Mouse (Mus musculus): ENCODE results near the gene Chrna5.
"Not testable (repeated sequence)": the region's sequence is repeated elsewhere in the genome, so short reads cannot be mapped to it uniquely, and the experiment has no call there.

Gene Chrna5

GRCm38 (mm10) chr9:54980674-54981073 is at the start of gene Chrna5:
Chrna5 (plus strand) TSS chr9:54980880.
- no peak for DNase-seq

DNA sequence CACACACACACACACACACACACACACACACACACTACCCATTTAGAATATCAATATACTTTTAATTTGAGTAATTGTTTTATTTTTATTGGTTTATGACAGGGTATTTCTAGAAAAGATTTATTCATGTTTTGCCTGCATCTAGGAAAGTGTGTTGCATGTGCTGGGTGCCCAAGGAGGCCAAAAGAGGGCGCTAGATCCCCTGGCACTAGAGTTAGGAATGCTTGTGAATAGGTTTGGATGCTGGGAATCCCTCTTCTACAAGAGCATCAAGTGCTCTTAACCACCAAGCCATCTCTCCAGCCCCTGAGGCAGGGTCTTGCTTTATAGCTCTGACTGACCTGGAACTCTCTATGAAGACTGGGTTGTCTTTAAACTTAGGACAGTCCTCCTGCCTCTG is 48.9 kb upstream of the Chrna5 start:
- no peak for DNase-seq

DNA sequence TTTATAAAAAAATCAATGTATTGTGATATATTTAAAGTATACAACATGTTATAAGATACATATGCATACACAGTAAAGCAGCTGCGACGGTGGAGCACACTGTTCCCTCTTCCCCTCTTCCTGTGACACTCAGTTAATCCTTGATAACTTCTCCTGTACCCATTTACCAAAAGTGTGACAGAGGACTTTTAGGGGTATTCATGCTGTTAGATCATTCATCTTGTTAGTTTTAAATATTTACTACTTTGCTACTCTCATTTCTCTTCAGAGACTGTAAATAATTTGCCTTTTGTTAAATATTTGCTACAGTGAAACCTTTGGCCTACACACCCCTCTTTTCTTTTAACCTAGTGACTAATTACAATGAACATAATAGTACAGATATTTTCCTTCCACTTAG is 48.3 kb upstream of the Chrna5 start:
- DNase-seq: no peak

DNA sequence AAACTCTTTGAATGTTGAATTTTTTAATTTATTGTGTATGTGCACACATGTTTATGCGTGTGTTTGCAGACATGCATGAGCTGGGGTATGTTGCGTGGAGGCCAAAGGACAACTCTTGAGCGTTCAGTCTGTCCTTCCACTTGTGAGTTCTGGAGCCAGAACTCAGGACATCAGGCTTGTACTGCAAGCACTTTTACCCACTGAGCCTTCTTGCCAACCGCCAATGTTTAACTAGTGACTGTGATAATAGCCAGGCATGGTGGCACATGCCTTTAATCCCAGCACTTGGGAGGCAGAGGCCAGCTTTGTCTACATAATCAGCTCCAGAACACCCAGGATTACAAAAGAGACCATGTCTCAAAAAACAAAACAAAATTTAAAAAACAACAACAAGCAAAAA is 38.6 kb upstream of the Chrna5 start:
- DNase-seq: no peak

DNA sequence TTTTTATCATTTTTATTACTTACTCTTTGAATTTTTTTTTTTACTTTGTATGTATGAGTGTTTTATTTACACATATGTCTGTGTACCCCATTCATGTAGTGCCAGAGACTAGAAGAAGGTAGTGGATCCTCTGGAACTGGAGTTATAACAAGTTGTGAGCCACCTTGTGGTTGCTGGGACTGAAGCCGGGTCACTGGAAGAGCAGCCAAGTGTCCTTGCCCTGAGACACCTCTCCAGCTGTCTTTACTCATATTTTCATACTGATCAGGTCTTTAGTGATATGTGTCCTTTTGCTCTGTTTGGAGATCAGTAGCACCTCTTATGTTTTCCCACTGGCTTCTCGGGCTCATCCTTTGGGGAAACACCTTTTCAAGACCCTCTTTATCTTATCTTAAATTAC is 36.2 kb upstream of the Chrna5 start:
- DNase-seq: no peak

- no peak for DNase-seq
Observed at GRCm38 (mm10) chr9:54946256-54946655, 34.4 kb upstream of the Chrna5 start.

DNA sequence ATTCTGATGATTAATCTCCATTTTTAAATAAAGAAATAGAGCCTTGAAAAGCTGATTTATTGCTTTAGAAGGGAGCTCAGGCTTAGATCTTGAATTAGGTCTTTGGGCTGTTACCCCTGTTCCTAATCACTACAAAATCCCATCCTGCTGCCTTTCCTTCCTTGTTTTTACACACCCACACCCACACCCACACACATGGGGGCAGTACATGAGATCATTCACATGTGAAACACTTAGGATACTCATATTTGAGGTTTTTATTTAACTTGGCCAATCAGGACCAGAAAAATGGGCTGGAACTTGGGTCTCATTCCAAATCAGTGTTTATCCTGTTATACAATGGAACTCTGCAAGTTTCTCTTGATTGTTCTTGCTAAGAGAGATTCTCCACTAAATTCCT is 31.2 kb upstream of the Chrna5 start:
- no peak for DNase-seq

DNA sequence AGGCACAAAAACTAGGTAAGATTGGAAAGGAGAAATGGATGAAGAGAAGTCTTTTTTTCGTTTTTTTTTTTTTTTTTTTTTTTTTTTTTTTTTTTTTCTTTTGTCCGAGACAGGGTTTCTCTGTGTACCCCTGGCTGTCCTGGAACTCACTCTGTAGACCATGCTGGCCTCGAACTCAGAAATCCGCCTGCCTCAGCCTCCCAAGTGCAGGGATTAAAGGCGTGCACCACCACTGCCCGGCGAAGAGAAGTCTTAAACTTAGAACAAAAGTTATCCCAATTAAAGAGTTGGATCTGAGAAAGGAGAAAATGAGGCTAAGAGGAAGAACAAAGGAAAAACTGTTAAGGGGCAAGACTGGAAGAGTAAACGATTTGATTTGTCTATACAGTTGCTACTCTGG is 30.5 kb upstream of the Chrna5 start:
- not testable (repeated sequence) for DNase-seq

GRCm38 (mm10) chr9:54950575-54951321 is 29.9 kb upstream of the Chrna5 start, which contains the start of the genes Psma4 and AY074887:
Psma4 (plus strand) TSS chr9:54950790.
AY074887 (minus strand) TSS chr9:54950998.
- DNase-seq: peak; percentile 94

- DNase-seq: no peak
Observed at GRCm38 (mm10) chr9:54961059-54961458, 19.6 kb upstream of the Chrna5 start.

DNA sequence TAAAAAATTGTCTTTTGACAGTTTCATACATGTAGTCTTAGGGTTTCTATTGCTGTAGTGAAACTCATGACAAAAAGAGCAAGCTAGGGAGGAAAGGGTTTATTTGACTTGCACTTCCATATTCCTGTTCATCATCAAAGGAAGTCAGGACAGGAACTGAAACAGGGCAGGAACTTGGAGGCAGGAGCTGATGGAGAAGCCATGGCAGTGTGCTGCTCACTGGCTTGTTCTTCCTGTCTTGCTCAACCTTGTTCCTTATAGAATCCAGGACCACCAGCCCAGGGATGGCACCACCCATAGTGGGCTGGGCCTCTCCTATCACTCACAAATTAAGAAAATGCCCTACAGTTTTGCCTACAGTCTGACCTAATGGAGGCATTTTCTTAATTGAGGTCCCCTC is 17.0 kb upstream of the Chrna5 start:
- no peak for DNase-seq

- DNase-seq: no peak
Observed at GRCm38 (mm10) chr9:54969972-54970637, 10.6 kb upstream of the Chrna5 start.

DNA sequence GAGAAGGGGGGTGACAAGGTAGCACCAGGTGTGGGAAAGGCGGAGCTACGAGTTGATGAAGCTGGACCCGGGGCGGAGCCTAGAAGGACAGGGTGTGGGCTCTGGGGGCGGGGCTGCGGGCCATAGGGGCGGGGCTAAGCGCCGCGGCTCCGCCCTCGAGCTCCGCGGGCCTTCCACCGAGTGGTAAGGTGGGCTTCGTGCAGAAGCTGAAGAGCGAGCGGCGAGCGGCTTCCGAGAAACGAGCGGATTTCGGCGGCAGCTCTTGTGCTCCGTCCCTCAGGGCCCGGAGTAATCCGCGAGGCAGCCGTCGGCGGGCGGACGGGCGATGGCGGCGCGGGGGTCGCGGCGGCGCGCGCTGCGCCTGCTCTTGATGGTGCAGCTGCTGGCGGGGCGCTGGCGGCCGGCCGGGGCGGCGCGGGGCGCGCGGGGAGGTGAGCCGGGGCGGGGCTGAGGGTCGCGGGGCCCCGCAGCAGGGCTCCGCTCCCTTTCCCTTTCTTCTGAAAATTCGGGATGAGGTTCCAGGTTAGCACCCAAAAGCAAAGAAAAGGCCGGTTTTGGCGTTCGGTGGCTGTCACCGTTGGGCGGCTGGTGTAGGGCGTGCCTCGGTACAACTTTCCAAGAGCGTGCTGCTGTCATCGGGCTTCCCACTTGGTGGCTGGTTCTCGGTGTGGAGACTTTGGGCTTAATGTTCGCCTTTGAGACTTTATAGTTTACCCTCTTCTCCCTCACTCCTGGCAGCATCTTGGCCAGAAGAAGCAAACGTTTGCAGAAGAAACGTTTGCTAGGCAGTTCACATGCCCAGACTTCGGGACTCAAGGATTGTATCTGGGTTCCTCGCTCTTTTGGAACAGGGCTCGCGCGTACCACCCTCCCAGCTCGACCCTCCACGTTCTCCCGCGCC is 861 bp downstream of the Chrna5 start:
- peak; percentile 46 for DNase-seq

DNA sequence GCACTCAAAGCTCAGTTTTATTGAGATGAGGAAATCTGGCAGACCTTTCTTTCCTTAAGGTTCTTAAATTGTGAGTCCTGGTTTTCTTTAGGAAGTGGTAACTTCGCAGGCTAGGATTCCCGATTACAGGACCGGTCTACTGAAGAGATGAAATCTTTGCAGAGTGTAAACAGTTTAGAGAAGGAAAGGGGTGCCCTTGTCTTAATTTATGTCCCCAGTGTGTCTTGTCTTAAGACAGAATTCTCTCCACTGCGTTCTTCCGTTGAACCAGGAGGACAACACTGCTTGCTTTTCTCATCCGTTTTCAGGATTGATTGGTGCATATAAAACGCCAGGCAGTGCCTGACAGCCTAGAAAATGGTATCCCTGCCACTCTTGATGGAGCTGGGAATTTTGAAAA is 1.7 kb downstream of the Chrna5 start:
- no peak for DNase-seq

DNA sequence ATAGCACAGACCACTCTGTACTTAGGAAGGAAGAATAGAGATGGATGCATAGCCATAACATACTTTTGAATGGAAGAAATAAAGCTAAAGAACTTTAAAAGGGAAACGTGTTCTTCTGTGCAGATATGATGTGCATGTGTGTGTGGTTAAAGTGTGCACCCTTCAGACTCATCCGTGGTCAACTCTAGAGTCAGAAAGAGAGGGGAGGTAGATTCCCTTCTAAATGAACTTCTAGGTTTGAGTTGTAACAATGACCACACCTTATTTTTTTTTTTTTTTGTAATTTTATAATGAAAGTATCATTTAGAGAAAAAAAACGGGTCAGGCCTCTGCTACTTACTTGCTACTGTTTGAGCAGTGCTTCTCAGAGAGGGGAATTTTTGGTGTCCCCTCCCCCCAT is 9.7 kb downstream of the Chrna5 start:
- no peak for DNase-seq

- no peak for DNase-seq
Observed at GRCm38 (mm10) chr9:54994381-54994780, 13.7 kb downstream of the Chrna5 start.

DNA sequence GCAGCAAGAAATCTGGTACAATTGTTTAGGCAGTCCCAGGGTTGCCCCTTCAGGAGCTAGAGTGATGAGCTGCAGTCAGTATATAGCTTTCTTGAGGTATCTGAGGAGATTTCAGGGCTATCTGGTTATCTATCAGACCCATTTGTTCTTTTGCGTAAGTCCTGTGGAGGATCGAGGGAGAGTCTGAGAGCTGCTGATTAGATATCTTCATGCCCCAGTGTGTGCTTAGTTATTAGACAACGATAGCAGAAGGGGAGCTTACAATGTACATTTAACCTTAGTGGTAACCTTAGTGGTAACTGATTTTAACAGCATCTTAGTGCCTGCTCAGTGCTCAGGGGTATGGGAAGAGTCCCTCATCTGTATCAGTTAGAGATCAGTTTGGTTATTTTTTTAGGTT is 15.0 kb downstream of the Chrna5 start:
- DNase-seq: no peak

DNA sequence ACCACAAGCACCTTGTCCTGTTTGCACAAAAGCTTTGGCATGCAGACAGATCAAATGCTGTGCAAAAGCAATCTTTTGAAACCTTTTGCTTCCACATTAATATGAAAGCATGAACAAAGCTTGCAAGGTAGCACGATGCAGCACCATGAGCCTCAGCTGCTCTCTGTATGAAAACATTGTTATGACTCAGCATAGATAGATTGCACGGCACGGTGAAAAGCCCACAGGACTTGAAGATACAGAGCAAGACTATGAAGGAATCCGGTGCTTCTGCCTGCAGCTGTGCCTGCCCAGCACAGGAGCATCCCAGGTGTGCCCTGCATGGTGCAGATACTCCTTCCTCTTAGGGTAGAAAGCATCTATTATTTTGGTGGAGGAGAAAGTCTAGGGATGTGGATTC is 22.9 kb downstream of the Chrna5 start:
- DNase-seq: no peak

DNA sequence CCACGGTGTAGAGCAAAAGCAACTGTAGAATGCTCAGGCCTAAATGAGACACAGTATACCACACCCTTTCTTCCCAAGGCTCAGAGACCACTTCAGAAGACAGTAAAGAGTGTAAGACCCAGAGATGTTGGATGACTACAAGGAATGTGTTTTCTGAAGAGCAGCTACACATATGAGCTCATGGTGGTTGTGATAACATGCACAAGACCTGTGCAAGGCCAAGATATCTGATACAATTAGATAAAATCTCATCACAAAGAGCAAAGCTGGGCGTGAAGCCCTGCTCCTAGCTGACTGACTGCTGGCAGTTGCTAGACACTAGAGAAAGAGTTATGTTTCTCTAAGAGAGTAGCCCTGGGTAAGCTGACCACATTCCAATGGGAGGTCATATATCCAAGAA is 29.0 kb downstream of the Chrna5 start:
- DNase-seq: no peak

DNA sequence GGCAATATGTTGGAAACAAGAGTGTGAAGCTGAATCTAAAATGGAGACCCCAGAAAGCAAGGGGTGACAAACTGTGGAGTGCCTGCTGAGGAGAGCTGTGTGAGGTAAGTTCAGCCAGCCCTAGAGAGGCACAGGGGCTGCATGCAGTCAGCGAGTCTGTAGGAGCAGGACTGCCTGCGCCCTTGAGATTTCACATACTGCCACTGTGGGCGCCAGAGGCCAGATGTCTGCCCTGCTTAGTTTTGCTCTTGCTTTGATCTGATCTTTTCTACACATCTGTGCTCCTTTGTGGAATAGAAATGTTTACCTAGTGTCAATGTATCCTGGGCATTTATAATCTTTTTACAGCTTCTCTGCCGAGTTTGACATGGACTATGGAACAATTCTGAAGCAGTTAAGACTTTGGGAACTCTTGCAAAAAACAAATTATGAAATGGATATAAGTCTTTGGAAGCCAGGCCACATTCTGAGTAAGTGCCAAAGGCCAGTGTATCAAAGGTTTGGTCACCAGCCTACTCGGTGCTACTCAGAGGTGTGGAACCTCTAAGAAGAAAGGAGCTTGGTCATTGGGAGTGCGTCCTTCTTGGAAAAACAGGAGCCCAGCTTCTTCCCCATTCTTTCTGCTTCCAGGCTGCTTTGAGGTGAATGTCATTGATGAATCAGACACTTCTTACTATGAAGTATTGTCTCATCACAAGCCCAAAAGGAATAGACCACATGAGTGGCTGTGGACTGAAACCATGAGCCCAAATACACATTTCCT is 30.1 kb downstream of the Chrna5 start:
- peak; percentile 4 for DNase-seq

DNA sequence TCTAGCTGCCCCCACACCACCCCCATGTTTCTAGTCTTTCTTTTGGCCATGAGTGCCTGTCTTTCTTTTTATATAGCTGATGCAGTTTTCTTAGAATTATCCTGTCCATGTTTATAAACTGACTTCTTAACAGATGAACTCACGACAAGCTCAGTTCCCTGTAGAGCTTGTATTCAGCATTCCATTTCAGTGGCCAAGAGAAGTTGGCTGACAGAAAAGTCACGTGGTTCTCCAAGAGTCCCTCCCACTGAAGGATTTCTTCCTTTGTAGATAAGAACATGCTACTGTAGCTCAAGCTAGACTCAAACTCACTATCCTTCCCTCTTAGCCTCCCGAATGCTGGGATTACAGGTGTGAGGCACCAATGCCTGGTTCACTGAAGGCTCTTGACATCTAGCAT is 36.2 kb downstream of the Chrna5 start:
- DNase-seq: no peak

DNA sequence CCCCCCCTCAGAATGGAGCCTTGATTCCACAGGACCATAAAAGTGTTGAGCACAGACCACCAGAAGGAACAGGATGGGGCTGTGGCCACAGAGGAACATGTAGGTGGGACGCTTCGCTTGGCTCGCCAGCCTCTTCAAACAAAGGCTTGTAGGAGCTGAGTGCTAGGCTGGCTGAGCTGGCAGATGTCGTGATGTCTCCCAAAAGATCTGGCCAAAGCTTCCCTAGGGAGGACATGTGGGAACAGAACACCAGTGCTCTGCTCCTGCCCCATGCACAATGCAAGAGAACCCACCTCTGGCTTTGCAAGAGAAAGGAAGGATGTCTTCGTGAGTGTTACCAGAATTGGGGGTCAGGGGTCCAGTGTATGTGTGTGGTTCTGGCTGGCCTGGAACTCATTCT is 42.6 kb downstream of the Chrna5 start:
- DNase-seq: no peak

All from thymus, postnatal 14 days (tissue).